Mouse (Mus musculus) lung, embryonic 16.5 days (tissue): ENCODE results near the gene Zbtb49. TPM values are rescaled to one million over a fixed set of nuclear protein-coding genes. Genes with fewer than 3 reads are reported as not detected.

Experiments used
- ATAC-seq: fragments of 200-750 bp; cut with Nextera tagmentation; 2 replicates; pipeline ENCODE4 v1.8.0; 2017; ENCODE audit warnings: low read depth, mild to moderate bottlenecking, moderate library complexity
- H3K27ac ChIP-seq: fragments of 300-500 bp; sonication (generic); 2 replicates; pipeline ENCODE4 v1.5.1; 2014; ENCODE audit warnings: mild to moderate bottlenecking, control low read depth, low read length
- H3K27me3 ChIP-seq: fragments of 300-500 bp; sonication (generic); 2 replicates; pipeline ENCODE4 v1.6.1; 2014; ENCODE audit warnings: low read depth, low read length, mixed read lengths; ENCODE audit not compliant: control insufficient read depth, insufficient read depth
- H3K36me3 ChIP-seq: fragments of 300-500 bp; sonication (generic); 2 replicates; pipeline ENCODE4 v1.6.1; 2014; ENCODE audit warnings: low read length; ENCODE audit not compliant: control insufficient read depth, insufficient read depth
- H3K4me1 ChIP-seq: fragments of 300-500 bp; sonication (generic); replicated peaks from 2 replicates; pipeline ENCODE4 v1.6.1; 2014; ENCODE audit warnings: low read length, mixed read lengths; ENCODE audit not compliant: control insufficient read depth, insufficient read depth
- H3K4me2 ChIP-seq: fragments of 300-500 bp; sonication (generic); 2 replicates; pipeline ENCODE4 v1.6.1; 2014; ENCODE audit warnings: low read depth, low read length, control low read depth
- H3K4me3 ChIP-seq: fragments of 300-500 bp; sonication (generic); 2 replicates; pipeline ENCODE4 v1.5.1; 2014; ENCODE audit warnings: mild to moderate bottlenecking, low read length, control low read depth
- H3K9ac ChIP-seq: fragments of 300-500 bp; sonication (generic); 2 replicates; pipeline ENCODE4 v1.6.1; 2014; ENCODE audit warnings: low read length, control low read depth
- H3K9me3 ChIP-seq: fragments of 300-500 bp; sonication (generic); 2 replicates; pipeline ENCODE4 v1.6.1; 2016; ENCODE audit warnings: low read length; ENCODE audit not compliant: control insufficient read depth
- WGBS: fragments of 180-500 bp; shearing (Covaris S2); extraction: QIAGEN DNeasy Blood & Tissue Kit; methylation state at CpG from one replicate; pipeline ENCODE4 v1.1.7; 2014; 5-methylcytosine and 5-hydroxymethylcytosine counted together
- polyA plus RNA-seq: library from polyadenylated mRNA; unstranded; fragments of >200 nt; fragmentation: Nextera tagmentation; extraction: Ambion mirVana; gene quantifications from 2 replicates; pipeline ENCODE4 v1.2.1, GENCODE M21; 2015

Zbtb49 gene
- polyA plus RNA-seq, 1 experiment from 2014 or later: 12.9 TPM

DNA sequence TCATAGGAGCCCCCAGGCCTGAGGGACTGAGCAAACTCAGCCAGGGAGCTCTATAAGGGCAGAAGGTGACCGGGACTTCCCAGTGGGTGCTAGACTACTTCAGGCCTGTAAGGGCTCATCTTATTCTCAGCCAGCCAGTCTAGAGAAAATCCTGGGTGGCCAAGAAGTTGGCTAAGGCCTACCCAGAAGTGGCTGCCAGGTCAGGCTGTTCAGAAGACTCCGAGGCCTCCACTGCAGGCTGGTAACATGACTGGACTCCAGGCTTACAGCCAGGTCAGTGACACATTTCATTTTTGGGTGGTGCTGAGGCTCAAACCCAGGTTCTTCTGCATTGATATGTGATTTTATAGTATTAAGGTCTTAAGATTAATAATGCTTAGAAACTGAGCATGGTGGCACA is 20.6 kb downstream of the Zbtb49 start:
- H3K4me1 ChIP-seq: no peaks in the 10 kb centered on the region
- 93% methylated on average over 2 of the region's 2 CpGs for WGBS
- H3K36me3 ChIP-seq: peaks cover 21% of the 10 kb centered on the region

DNA sequence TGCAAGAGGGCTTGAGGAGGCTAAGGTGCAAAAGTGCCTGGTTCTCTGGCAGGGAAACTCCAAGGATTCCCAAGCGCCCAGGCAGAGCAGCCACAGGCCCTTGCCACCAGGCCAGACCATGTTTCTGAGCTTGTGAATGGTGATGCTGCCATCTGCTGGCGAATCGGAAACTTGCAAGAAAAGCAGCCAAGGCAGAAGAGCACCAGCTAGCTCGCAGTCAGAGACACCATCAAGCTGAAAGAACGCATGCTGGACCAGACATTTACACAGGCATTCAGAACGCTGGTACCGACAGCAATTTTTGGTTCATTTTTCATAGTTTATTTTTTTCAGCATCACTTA is 22.8 kb downstream of the Zbtb49 start:
- Histone ChIP-seq H3K36me3 (peaks cover 7% of the 10 kb centered on the region), H3K9ac (no peak overlapping the region), H3K27ac (no peak overlapping the region), H3K9me3 (no peaks in the 10 kb centered on the region), H3K4me2 (no peak overlapping the region), H3K27me3 (no peaks in the 10 kb centered on the region), H3K4me1 (no peaks in the 10 kb centered on the region), H3K4me3 (no peak overlapping the region)
- peak; percentile 65 for ATAC-seq
- 19% methylated on average over 7 of the region's 7 CpGs for WGBS

More for the DNA sequence above, 20.6 kb downstream of the Zbtb49 start:
- H3K27ac ChIP-seq: no peak overlapping the region
- ATAC-seq: no peak
- H3K27me3 ChIP-seq: no peaks in the 10 kb centered on the region
- H3K4me2 ChIP-seq: no peak overlapping the region
- no peak overlapping the region for H3K4me3 ChIP-seq
- no peak overlapping the region for H3K9ac ChIP-seq
- no peaks in the 10 kb centered on the region for H3K9me3 ChIP-seq

GRCm38 (mm10) chr5:38196821-38197481 is 23.3 kb downstream of the Zbtb49 start:
- Histone ChIP-seq H3K9me3 (no peaks in the 10 kb centered on the region), H3K9ac (no peak overlapping the region), H3K27ac (no peak overlapping the region), H3K36me3 (peaks cover 5% of the 10 kb centered on the region), H3K4me1 (no peaks in the 10 kb centered on the region), H3K27me3 (no peaks in the 10 kb centered on the region), H3K4me2 (no peak overlapping the region), H3K4me3 (no peak overlapping the region)
- ATAC-seq: no peak
- WGBS: 72% methylated on average over 5 of the region's 5 CpGs

- Histone ChIP-seq H3K9ac (no peak overlapping the region), H3K4me1 (no peaks in the 10 kb centered on the region), H3K27ac (no peak overlapping the region), H3K9me3 (no peaks in the 10 kb centered on the region), H3K4me3 (no peak overlapping the region), H3K27me3 (no peaks in the 10 kb centered on the region), H3K4me2 (no peak overlapping the region), H3K36me3 (0 out of 2 replicates have a peak, but pooled peaks cover 3% of the 10 kb centered on the region)
- ATAC-seq: no peak
These were observed 24.3 kb downstream of the Zbtb49 start for GRCm38 (mm10) chr5:38195941-38196340.

GRCm38 (mm10) chr5:38194946-38195345 is 25.3 kb downstream of the Zbtb49 start:
- H3K9me3 ChIP-seq: no peaks in the 10 kb centered on the region

DNA sequence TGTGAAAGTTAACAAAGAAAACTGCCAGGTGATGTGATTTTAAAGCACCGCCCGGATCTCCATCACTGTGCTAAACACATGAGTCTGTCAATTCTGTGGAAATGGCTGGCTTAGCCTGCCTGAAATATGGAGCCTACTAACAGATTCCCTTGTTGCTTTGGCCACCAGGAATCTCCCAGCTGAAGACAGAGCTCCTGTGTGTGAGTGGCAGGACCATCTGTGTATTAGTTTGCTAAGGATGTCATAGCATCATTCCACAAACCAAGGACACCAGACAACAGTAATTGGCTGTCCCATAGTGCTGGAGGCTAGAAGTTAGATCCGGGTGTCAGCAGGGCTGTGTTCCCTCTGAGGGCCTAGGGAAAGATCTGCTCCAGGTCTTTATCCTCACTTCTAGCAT is 29.4 kb downstream of the Zbtb49 start:
- WGBS: 89% methylated on average over 3 of the region's 3 CpGs
- Histone ChIP-seq H3K9me3 (no peaks in the 10 kb centered on the region), H3K4me3 (no peak overlapping the region), H3K27me3 (no peaks in the 10 kb centered on the region), H3K36me3 (no peaks in the 10 kb centered on the region), H3K27ac (no peak overlapping the region), H3K4me2 (no peak overlapping the region), H3K9ac (no peak overlapping the region), H3K4me1 (no peaks in the 10 kb centered on the region)
- no peak for ATAC-seq

More at GRCm38 (mm10) chr5:38194946-38195345, 25.3 kb downstream of the Zbtb49 start:
- Histone ChIP-seq H3K4me1 (no peaks in the 10 kb centered on the region), H3K36me3 (0 out of 2 replicates have a peak, but pooled peaks cover 3% of the 10 kb centered on the region), H3K4me2 (no peak overlapping the region), H3K27me3 (no peaks in the 10 kb centered on the region), H3K4me3 (no peak overlapping the region), H3K9ac (no peak overlapping the region), H3K27ac (no peak overlapping the region)
- ATAC-seq: no peak
- 53% methylated on average over 2 of the region's 2 CpGs for WGBS

DNA sequence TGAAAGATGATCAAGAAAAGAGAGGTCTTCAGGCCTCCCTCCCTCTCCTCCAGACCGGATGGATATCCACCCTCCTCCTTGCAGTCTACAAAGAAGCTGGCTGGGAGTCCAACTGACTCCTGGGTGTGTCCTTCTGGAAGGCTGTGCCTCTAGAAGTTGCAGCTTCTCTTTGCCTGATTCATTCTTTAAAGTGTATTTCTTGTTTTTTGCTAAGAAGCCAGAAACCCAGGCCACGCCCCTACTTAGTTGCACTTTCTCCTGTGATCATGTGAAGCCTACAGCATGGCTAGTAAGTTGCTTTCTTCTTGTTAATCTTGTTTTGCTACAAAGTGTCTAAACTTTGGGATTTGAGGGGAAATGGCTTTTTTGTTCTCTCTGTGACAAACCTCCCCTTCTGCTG is 33.3 kb downstream of the Zbtb49 start:
- ATAC-seq: no peak
- H3K4me3 ChIP-seq: no peak overlapping the region
- no peaks in the 10 kb centered on the region for H3K27me3 ChIP-seq
- no peaks in the 10 kb centered on the region for H3K36me3 ChIP-seq
- no peak overlapping the region for H3K9ac ChIP-seq
- 81% methylated on average over 2 of the region's 2 CpGs for WGBS
- H3K4me2 ChIP-seq: no peak overlapping the region
- no peaks in the 10 kb centered on the region for H3K4me1 ChIP-seq
- no peak overlapping the region for H3K27ac ChIP-seq
- no peaks in the 10 kb centered on the region for H3K9me3 ChIP-seq

GRCm38 (mm10) chr5:38184688-38185285 is 35.5 kb downstream of the Zbtb49 start:
- no peaks in the 10 kb centered on the region for H3K9me3 ChIP-seq
- H3K27ac ChIP-seq: no peak overlapping the region
- no peaks in the 10 kb centered on the region for H3K4me1 ChIP-seq
- no peak for ATAC-seq
- H3K4me2 ChIP-seq: no peak overlapping the region
- no peak overlapping the region for H3K4me3 ChIP-seq
- WGBS: 73% methylated on average over 6 of the region's 6 CpGs
- no peak overlapping the region for H3K9ac ChIP-seq
- H3K27me3 ChIP-seq: no peaks in the 10 kb centered on the region
- no peaks in the 10 kb centered on the region for H3K36me3 ChIP-seq

GRCm38 (mm10) chr5:38174256-38174912 is 45.9 kb downstream of the Zbtb49 start:
- H3K36me3 ChIP-seq: no peaks in the 10 kb centered on the region
- ATAC-seq: no peak
- H3K4me3 ChIP-seq: no peak overlapping the region
- no peak overlapping the region for H3K9ac ChIP-seq
- no peak overlapping the region for H3K4me2 ChIP-seq
- peaks cover 4% of the 10 kb centered on the region; the same call in 1 of the 2 replicates for H3K9me3 ChIP-seq
- WGBS: 73% methylated on average over 16 of the region's 16 CpGs
- no peak overlapping the region for H3K27ac ChIP-seq
- no peaks in the 10 kb centered on the region; the same call in 1 of the 2 replicates for H3K27me3 ChIP-seq
- H3K4me1 ChIP-seq: no peaks in the 10 kb centered on the region
